8 mouse cellular contexts compared by ENCODE assay signal in genomic region chr19:45056908-45057698, GRCm38 (mm10). TPM values are rescaled to one million over a fixed set of nuclear protein-coding genes. Genes with fewer than 3 reads are reported as not detected.
DNase-seq lines count a peak whose midpoint lies in the region; ATAC-seq and TF ChIP-seq lines count a peak whose summit lies in the region.

No protein-coding gene starts in this region.

- no peak for DNase-seq in gastrocnemius, adult 2 months
- DNase-seq in gastrocnemius, postnatal 25 days = no peak
- no peak for DNase-seq in limb, embryonic 11.5 days (ENCODE audit: low spot score)
- peak; percentile 55 for DNase-seq in naive thymus-derived CD4-positive, alpha-beta T cell, adult 2 months (ENCODE audit: low read depth)
- DNase-seq in ovary, postnatal 14 days (ENCODE audit: low spot score) = no peak
- DNase-seq in adrenal gland, adult 2 months = no peak
- no peak for DNase-seq in cerebellum, adult 8-10 months

- H3K9me3 ChIP-seq in embryonic facial prominence, embryonic 13.5 days = no peaks in the 10 kb centered on the region
- no peaks in the 10 kb centered on the region for H3K9me3 ChIP-seq in limb, embryonic 11.5 days (ENCODE audit: control insufficient read depth, low read length)

- H3K9ac ChIP-seq in embryonic facial prominence, embryonic 13.5 days = peak overlapping the region; percentile 92
- peak overlapping the region; percentile 78 for H3K9ac ChIP-seq in limb, embryonic 11.5 days (ENCODE audit: low read length)

- H3K4me1 ChIP-seq in embryonic facial prominence, embryonic 13.5 days = peaks cover 35% of the 10 kb centered on the region
- peaks cover 12% of the 10 kb centered on the region for H3K4me1 ChIP-seq in limb, embryonic 11.5 days (ENCODE audit: control insufficient read depth, insufficient read depth, low read length)

- no peak for ATAC-seq in embryonic facial prominence, embryonic 13.5 days (ENCODE audit: insufficient number of reproducible peaks, insufficient read depth, low FRiP score, low TSS enrichment, low read depth)
- no peak for ATAC-seq in limb, embryonic 11.5 days (ENCODE audit: insufficient number of reproducible peaks, low FRiP score, low TSS enrichment, low read depth)

- 69% methylated on average over 7 of the region's 7 CpGs for WGBS in embryonic facial prominence, embryonic 13.5 days
- WGBS in limb, embryonic 11.5 days = 83% methylated on average over 7 of the region's 7 CpGs

- H3K27me3 ChIP-seq in embryonic facial prominence, embryonic 13.5 days = no peaks in the 10 kb centered on the region
- H3K27me3 ChIP-seq in limb, embryonic 11.5 days (ENCODE audit: control insufficient read depth, insufficient read depth, low read length) = no peaks in the 10 kb centered on the region

- H3K4me3 ChIP-seq in gastrocnemius, adult 2 months = peak overlapping the region; percentile 79
- H3K4me3 ChIP-seq in embryonic facial prominence, embryonic 13.5 days = peak overlapping the region; percentile 62
- peak overlapping the region; percentile 32; the same call in 1 of the 2 replicates for H3K4me3 ChIP-seq in limb, embryonic 11.5 days (ENCODE audit: low read depth, low read length)

- H3K36me3 ChIP-seq in embryonic facial prominence, embryonic 13.5 days = peaks cover 23% of the 10 kb centered on the region
- peaks cover 4% of the 10 kb centered on the region; the same call in 1 of the 2 replicates for H3K36me3 ChIP-seq in limb, embryonic 11.5 days (ENCODE audit: control insufficient read depth, insufficient read depth, low read length)

- intact Hi-C loops in gastrocnemius, adult 2 months (cut with DNase I) = no loop called here

- peak overlapping the region; percentile 77 for H3K4me2 ChIP-seq in embryonic facial prominence, embryonic 13.5 days
- peak overlapping the region; percentile 86 for H3K4me2 ChIP-seq in limb, embryonic 11.5 days (ENCODE audit: low read depth, severe bottlenecking)

- no peak for TF ChIP-seq CTCF in gastrocnemius, adult 2 months (IDR thresholded peaks at IDR 0.05)

- peak overlapping the region; percentile 95 for H3K27ac ChIP-seq in gastrocnemius, adult 2 months
- H3K27ac ChIP-seq in embryonic facial prominence, embryonic 13.5 days = peak overlapping the region; percentile 98
- H3K27ac ChIP-seq in limb, embryonic 11.5 days (replicated peaks; ENCODE audit: low read depth, low read length) = peak overlapping the region; percentile 97; the same call in 1 of the 2 replicates

RNA-seq across cellular contexts. Expression of gene Sfxn3, which starts 9.8 kb away (rescaled TPM):
- 10 to 100 TPM; 17.1 to 25.1 TPM for total RNA-seq in gastrocnemius, adult 2 months (2021)
- 10 to 100 TPM; 20.7 to 22.5 TPM for total RNA-seq in gastrocnemius, postnatal 25 days (2021)
- 32.3 and 32.5 TPM in 2 replicates for polyA plus RNA-seq in embryonic facial prominence, embryonic 13.5 days (2015; fragmentation: Nextera tagmentation; extraction: Ambion mirVana)
- 11.9 and 12.4 TPM in 2 replicates for polyA plus RNA-seq in limb, embryonic 11.5 days (2014; fragmentation: Nextera tagmentation; extraction: Ambion mirVana)
- 10 to 100 TPM; 51.2 to 89.3 TPM for total RNA-seq in adrenal gland, adult 2 months (2021)
- 45.9 and 65.5 TPM in 2 replicates for polyA plus RNA-seq in adrenal gland, adult 2 months (2012; rRNA removed)

RNA-seq across cellular contexts. Expression of gene Pdzd7, which starts 11.6 kb away (rescaled TPM):
- 1 to 10 TPM; 5.9 to 6.8 TPM for total RNA-seq in gastrocnemius, adult 2 months (2021)
- total RNA-seq in gastrocnemius, postnatal 25 days (2021) = 1 to 10 TPM; 5.4 to 5.9 TPM
- 0.47 and 0.51 TPM in 2 replicates for polyA plus RNA-seq in embryonic facial prominence, embryonic 13.5 days (2015; fragmentation: Nextera tagmentation; extraction: Ambion mirVana)
- 0.14 and 0.21 TPM in 2 replicates for polyA plus RNA-seq in limb, embryonic 11.5 days (2014; fragmentation: Nextera tagmentation; extraction: Ambion mirVana)
- total RNA-seq in adrenal gland, adult 2 months (2021) = under 1 TPM in 1 of 2 experiments, not detected in 1; 0.09 TPM
- 0.62 and 0.65 TPM in 2 replicates for polyA plus RNA-seq in adrenal gland, adult 2 months (2012; rRNA removed)

RNA-seq across cellular contexts. Expression of gene Kazald1, which starts 17.9 kb away (rescaled TPM):
- total RNA-seq in gastrocnemius, adult 2 months (2021) = 1 to 10 TPM; 4.2 to 5.9 TPM
- total RNA-seq in gastrocnemius, postnatal 25 days (2021) = 1 to 10 TPM; 5.4 to 6.3 TPM
- 17.7 and 29.4 TPM in 2 replicates for polyA plus RNA-seq in embryonic facial prominence, embryonic 13.5 days (2015; fragmentation: Nextera tagmentation; extraction: Ambion mirVana)
- polyA plus RNA-seq in limb, embryonic 11.5 days (2014; fragmentation: Nextera tagmentation; extraction: Ambion mirVana) = 1.4 and 2.2 TPM in 2 replicates
- 1 to 10 TPM; 2.2 to 6.0 TPM for total RNA-seq in adrenal gland, adult 2 months (2021)
- 9.8 and 11.1 TPM in 2 replicates for polyA plus RNA-seq in adrenal gland, adult 2 months (2012; rRNA removed)

RNA-seq across cellular contexts. Expression of gene Lzts2, which starts 42.9 kb away (rescaled TPM):
- 10 to 100 TPM; 21.0 to 29.3 TPM for total RNA-seq in gastrocnemius, adult 2 months (2021)
- total RNA-seq in gastrocnemius, postnatal 25 days (2021) = 10 to 100 TPM; 19.2 to 22.9 TPM
- polyA plus RNA-seq in embryonic facial prominence, embryonic 13.5 days (2015; fragmentation: Nextera tagmentation; extraction: Ambion mirVana) = 64.6 and 73.3 TPM in 2 replicates
- 64.4 and 71.7 TPM in 2 replicates for polyA plus RNA-seq in limb, embryonic 11.5 days (2014; fragmentation: Nextera tagmentation; extraction: Ambion mirVana)
- total RNA-seq in adrenal gland, adult 2 months (2021) = 100 to 1,000 TPM in 1 of 2 experiments, 10 to 100 TPM in 1; 52.8 to 111 TPM
- 313 and 342 TPM in 2 replicates for polyA plus RNA-seq in adrenal gland, adult 2 months (2012; rRNA removed)

RNA-seq across cellular contexts. Expression of gene Mrpl43, which starts 50.9 kb away (rescaled TPM):
- 10 to 100 TPM; 31.0 to 42.5 TPM for total RNA-seq in gastrocnemius, adult 2 months (2021)
- 10 to 100 TPM; 32.8 to 36.4 TPM for total RNA-seq in gastrocnemius, postnatal 25 days (2021)
- 72.6 and 81.2 TPM in 2 replicates for polyA plus RNA-seq in embryonic facial prominence, embryonic 13.5 days (2015; fragmentation: Nextera tagmentation; extraction: Ambion mirVana)
- 69.3 and 73.6 TPM in 2 replicates for polyA plus RNA-seq in limb, embryonic 11.5 days (2014; fragmentation: Nextera tagmentation; extraction: Ambion mirVana)
- total RNA-seq in adrenal gland, adult 2 months (2021) = 10 to 100 TPM; 45.2 to 55.1 TPM
- polyA plus RNA-seq in adrenal gland, adult 2 months (2012; rRNA removed) = 196 and 208 TPM in 2 replicates

Comparison
In these comparisons a context has a peak if more than half of its experiments do, and no peak if none do; other contexts are left out.
1. RNA of gene Pdzd7, which starts 11.6 kb away (total RNA-seq): 5.9 to 6.8 TPM in gastrocnemius, adult 2 months and 5.4 to 5.9 TPM in gastrocnemius, postnatal 25 days; 0.09 TPM in adrenal gland, adult 2 months; every median in the first group is over 4 times any median in the second.
2. Peak in every context shown above with its lines, with median percentiles within 50 percentile points of each other: H3K27ac ChIP-seq and H3K4me3 ChIP-seq.